Mouse (Mus musculus) MEL-GATA-1-ER (cell line): ENCODE results near the gene Dhrs7b.
A peak's percentile ranks its signal among the peaks of the same experiment; 100 is the strongest.
"Not testable (repeated sequence)": the region's sequence is repeated elsewhere in the genome, so short reads cannot be mapped to it uniquely, and the experiment has no call there.

Source experiments
- DNase-seq: peaks from one replicate; pipeline ENCODE4 v3.0.0-alpha.2; 2012; ENCODE audit warnings: low read depth; ENCODE audit errors: extremely low read depth

Gene Dhrs7b

DNA sequence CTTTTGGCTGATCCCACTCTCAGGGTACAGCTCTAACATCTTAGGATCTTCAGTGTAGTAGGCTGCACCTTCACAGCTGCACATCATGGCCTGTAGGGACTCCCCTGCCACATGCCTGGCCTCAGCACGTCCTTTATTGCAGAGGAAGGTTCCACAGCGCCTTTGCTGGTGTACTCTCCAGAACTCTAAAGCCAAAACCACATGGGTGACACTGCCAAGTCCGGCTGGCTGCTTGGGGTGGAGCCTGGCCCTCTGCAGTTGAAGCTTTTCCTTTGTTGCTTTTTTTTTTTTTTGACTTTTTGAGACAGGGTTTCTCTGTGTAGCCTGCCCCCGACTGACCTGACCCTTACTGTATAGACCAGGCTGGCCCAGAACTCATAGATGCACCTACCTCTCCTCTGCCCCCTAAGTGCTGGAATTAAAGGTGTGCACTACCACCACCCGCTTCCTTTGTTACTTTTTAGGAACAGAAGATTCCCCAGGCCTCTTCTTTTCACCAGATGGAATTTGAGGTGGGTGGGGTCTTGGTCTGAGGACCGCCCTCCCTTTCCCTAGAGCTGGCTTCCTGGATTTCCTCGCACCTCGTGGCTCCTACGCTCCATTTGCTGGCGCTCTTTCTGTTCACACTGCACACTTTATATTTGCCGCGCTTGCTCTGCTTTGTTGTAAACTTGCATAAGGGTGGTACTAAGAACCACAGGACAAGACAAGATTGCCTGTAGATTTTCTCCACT lies 11.2 kb downstream of the Dhrs7b start:
- DNase-seq, result no peak

- DNase-seq, result no peak
Observed at GRCm38 (mm10) chr11:60843412-60843811, 13.0 kb downstream of the Dhrs7b start.

GRCm38 (mm10) chr11:60845415-60845814 lies 15.0 kb downstream of the Dhrs7b start:
- no peak for DNase-seq

DNA sequence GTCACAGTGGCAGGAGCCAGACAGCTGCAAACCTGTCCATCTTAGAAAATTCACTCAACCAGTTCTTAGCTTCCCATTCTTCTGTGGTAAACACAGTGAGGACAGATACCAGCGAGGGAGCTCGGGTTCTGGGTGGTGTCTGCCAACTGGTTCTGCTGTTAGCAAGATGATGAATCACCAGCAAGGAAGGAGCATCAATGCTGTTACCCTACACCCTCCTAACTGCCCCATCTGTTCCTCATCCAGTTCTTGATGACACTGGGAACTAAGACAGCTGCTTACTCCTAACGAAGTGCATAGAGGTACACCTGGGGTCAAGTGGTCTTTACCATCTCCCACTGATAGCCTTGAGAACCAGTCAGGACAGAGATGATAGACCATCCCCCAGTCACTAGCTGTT lies 26.2 kb downstream of the Dhrs7b start:
- no peak for DNase-seq

- DNase-seq, result no peak
Observed at GRCm38 (mm10) chr11:60861993-60862392, 31.6 kb downstream of the Dhrs7b start.

DNA sequence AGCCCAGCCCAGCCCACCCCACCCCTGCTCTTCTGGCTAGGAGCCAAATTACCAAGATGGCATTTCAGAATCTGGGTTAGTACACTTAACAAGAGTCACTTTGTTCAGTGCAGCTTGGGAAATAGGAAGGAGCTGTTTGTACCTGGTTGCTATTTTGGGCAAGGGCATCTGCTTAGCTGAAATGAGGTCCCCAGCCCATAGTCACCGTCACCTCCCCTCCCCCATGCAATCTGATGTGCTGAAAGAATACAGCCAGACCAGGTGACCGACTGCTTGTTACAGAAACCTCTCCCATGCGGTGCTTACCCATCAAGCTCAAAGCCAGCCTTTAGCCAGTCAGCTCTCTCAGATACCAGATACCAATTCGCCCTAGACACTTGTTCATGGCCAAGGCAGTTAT lies 32.8 kb downstream of the Dhrs7b start:
- no peak for DNase-seq

DNA sequence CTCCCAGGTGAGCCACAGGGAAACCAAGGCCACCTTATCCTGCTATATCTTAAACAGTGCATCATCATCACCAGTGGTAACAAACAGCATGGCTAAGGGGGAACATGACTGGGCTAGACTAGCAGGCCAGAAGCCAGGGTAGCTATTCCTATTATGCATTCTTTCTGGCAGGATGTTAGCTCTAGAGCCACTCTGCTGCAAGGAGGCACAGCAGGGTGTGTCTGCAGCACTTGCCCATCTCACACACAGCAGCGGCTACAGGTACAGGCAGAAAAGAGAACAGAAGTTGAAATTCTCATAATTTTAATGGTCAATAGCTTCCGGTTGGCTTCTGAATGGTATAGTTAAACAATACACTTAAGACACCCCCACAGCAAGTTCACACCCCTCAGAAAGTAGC lies 33.7 kb downstream of the Dhrs7b start:
- no peak for DNase-seq

GRCm38 (mm10) chr11:60864916-60865315 lies 34.5 kb downstream of the Dhrs7b start:
- DNase-seq, result no peak

- no peak for DNase-seq
Observed at GRCm38 (mm10) chr11:60866021-60866420, 35.6 kb downstream of the Dhrs7b start.

DNA sequence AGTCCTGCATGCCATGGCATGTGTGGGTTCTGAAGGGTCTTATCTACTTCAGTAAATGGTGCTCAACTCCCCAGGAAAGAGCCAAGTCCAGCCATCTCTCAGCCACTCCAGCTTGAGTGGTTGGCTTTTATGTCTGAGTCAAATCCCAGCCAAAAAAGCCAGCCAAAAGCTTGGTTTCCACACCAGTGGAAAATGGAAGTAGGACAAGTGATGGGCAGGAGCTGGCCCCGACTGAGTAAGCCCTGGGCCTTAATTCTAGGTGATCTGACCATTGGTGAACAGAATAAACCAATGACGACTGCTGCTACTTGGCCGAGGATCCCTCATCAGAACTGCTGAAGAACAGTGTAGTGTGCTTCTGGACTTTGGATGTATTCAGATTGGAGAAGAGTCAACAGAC lies 37.0 kb downstream of the Dhrs7b start:
- no peak for DNase-seq

DNA sequence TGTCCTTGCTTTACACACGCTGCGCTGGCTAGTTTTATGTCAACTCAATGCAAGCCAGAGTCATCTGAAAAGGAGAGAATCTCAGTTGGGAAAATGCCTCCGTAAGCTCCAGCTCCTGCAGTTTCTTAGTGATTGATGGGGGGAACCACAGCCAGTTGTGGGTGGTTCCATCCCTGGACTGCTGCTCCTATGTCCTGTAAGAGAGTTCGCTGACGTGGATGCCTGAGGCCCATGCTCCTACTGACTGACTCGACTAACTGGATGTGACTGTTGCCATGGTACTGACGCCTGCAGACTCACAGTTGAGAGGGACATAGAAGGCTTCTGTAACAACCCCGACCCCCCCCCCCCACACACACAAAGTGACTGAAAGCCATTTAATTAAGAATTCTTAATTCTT lies 37.5 kb downstream of the Dhrs7b start:
- no peak for DNase-seq

GRCm38 (mm10) chr11:60869471-60869870 lies 39.0 kb downstream of the Dhrs7b start:
- DNase-seq, result not testable (repeated sequence)

GRCm38 (mm10) chr11:60871409-60871808 lies 41.0 kb downstream of the Dhrs7b start:
- DNase-seq, result no peak

DNA sequence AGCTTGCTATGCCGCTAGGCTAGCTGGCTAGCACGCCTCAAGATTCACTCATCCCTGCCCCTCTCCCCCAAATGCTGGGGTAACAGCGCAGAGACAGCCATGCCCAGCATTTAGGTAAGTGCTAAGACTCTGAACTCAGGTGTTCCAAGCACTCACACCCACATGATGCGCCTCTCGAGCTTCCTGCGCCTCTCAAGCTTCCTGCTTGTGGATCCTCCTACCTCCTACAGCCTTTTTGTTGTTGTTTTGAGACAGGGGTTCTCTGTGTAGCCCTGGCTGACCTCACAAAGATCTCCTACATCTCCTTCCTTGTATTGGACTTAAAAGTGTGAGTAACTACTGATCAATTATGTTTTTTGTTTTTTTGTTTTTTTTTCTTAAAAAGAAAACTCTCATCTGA lies 42.7 kb downstream of the Dhrs7b start:
- DNase-seq, result no peak

GRCm38 (mm10) chr11:60878056-60878612 lies 47.7 kb downstream of the Dhrs7b start:
- DNase-seq, result peak; percentile 41

- peak; percentile 90 for DNase-seq
Observed at GRCm38 (mm10) chr11:60878675-60879294, 48.4 kb downstream of the Dhrs7b start, which contains the start of gene Tmem11. TSS of gene Tmem11 (minus strand) at chr11:60879272.

DNA sequence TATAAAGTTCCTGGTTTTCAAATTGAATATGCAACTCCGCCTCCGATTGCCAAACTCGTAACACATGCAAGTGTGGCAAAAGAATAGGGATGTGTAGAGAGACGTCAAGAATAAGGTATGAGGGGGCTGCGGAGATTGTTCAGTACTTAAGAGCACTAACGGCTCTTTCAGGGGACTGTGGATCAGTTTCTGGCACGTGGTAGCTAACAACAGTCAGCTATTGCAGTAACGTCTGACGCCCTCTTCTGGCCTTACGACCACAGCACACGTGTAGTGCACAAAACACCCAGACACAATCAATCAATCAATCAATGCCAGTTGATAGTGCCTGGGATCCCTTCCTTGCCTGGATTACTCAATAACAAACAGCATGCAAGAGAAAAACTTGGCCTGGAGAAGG lies 49.0 kb downstream of the Dhrs7b start:
- DNase-seq, result peak; percentile 66

DNA sequence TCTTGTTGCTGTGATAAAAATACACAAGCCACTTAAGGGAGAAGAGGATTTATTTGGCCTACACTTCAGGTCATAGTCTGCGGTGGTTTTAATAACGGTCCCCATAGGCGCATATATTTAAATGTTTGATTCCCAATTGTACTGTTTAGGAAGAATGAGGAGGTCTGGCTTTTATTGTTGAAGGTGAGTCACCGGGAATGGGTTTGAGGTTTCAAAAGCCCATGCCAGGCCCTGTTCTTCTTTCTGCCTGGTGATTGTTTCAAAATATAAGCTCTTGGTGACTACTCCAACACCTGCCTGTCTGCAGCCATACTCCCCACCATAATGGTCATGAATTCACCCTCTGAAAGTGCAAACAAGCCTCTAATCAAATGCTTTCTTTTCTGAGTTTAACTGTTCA lies 50.1 kb downstream of the Dhrs7b start:
- DNase-seq, result no peak

GRCm38 (mm10) chr11:60882386-60882785 lies 52.0 kb downstream of the Dhrs7b start:
- no peak for DNase-seq

GRCm38 (mm10) chr11:60886986-60887385 lies 56.6 kb downstream of the Dhrs7b start:
- not testable (repeated sequence) for DNase-seq

GRCm38 (mm10) chr11:60889861-60890260 lies 59.4 kb downstream of the Dhrs7b start:
- DNase-seq, result no peak

DNA sequence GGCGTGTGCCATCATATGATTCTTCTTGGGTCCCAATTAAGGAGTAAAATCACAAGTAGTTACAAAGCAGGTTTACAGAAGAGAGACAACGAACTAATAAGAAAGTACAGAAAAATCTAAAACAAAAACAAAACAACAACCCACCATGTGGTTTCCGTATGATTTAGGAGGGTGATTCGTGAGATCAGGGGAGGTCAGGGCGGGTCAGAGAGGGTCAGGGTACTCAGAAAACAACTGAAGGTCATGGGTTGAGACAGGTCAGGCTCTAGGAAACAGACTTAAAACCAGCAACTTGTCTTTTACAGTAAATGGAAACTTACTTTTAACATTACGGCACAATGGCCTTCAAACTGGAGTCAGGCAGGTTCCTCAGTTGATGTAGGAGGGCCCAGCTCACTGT lies 59.9 kb downstream of the Dhrs7b start:
- DNase-seq, result no peak

- no peak for DNase-seq
Observed at GRCm38 (mm10) chr11:60890744-60891143, 60.3 kb downstream of the Dhrs7b start.
